Mouse (Mus musculus) embryonic facial prominence, embryonic 12.5 days (tissue): ENCODE data around the gene Nadsyn1. TPM values are rescaled to one million over a fixed set of nuclear protein-coding genes. Genes with fewer than 3 reads are reported as not detected.

ENCODE experiments used
- ATAC-seq: fragments of 200-750 bp; cut with Nextera tagmentation; 2 replicates; pipeline ENCODE4 v1.8.0; 2017; ENCODE audit not compliant: insufficient number of reproducible peaks, insufficient read depth, low FRiP score, low TSS enrichment
- H3K27ac ChIP-seq: fragments of 300-500 bp; sonication (generic); 2 replicates; pipeline ENCODE4 v1.5.1; 2016; ENCODE audit warnings: mild to moderate bottlenecking
- H3K27me3 ChIP-seq: fragments of 300-500 bp; sonication (generic); 2 replicates; pipeline ENCODE4 v1.6.1; 2016; ENCODE audit warnings: mild to moderate bottlenecking, moderate library complexity
- H3K36me3 ChIP-seq: fragments of 300-500 bp; sonication (generic); 2 replicates; pipeline ENCODE4 v1.6.1; 2016; ENCODE audit warnings: mild to moderate bottlenecking
- H3K4me1 ChIP-seq: fragments of 300-500 bp; sonication (generic); 2 replicates; pipeline ENCODE4 v1.6.1; 2016
- H3K4me2 ChIP-seq: fragments of 300-500 bp; sonication (generic); replicated peaks from 2 replicates; pipeline ENCODE4 v1.6.1; 2016; ENCODE audit warnings: mild to moderate bottlenecking, moderate library complexity
- H3K4me3 ChIP-seq: fragments of 300-500 bp; sonication (generic); 2 replicates; pipeline ENCODE4 v1.5.1; 2016; ENCODE audit warnings: mild to moderate bottlenecking
- H3K9ac ChIP-seq: fragments of 300-500 bp; sonication (generic); 2 replicates; pipeline ENCODE4 v1.6.1; 2016; ENCODE audit warnings: mild to moderate bottlenecking, moderate library complexity
- H3K9me3 ChIP-seq: fragments of 300-500 bp; sonication (generic); 2 replicates; pipeline ENCODE4 v1.6.1; 2016; ENCODE audit warnings: mild to moderate bottlenecking, moderate library complexity
- WGBS: fragments of 180-500 bp; shearing (Covaris S2); methylation state at CpG from one replicate; pipeline ENCODE4 v1.1.7; 2016; 5-methylcytosine and 5-hydroxymethylcytosine counted together
- polyA plus RNA-seq: library from polyadenylated mRNA; unstranded; fragments of >200 nt; fragmentation: Nextera tagmentation; extraction: Ambion mirVana; gene quantifications from 2 replicates; pipeline ENCODE4 v1.2.1, GENCODE M21; 2016

Gene Nadsyn1
- polyA plus RNA-seq, 1 experiment from 2014 or later: 7.7 TPM

GRCm38 (mm10) chr7:143764876-143765530 lies 57.6 kb downstream of the Nadsyn1 start:
- ATAC-seq: no peak
- no peak overlapping the region for H3K4me3 ChIP-seq
- 73% methylated on average over 19 of the region's 19 CpGs for WGBS

GRCm38 (mm10) chr7:143763794-143764193 lies 58.9 kb downstream of the Nadsyn1 start:
- Histone ChIP-seq H3K4me3 (no peak overlapping the region), H3K9me3 (no peaks in the 10 kb centered on the region), H3K9ac (no peak overlapping the region), H3K4me2 (no peak overlapping the region), H3K27me3 (peaks cover 29% of the 10 kb centered on the region), H3K36me3 (no peaks in the 10 kb centered on the region), H3K4me1 (no peaks in the 10 kb centered on the region), H3K27ac (no peak overlapping the region)
- ATAC-seq: no peak; the same call in 1 of the 2 replicates
- WGBS: 20% methylated on average over 3 of the region's 3 CpGs

More at GRCm38 (mm10) chr7:143764876-143765530, 57.6 kb downstream of the Nadsyn1 start:
- Histone ChIP-seq H3K4me1 (no peaks in the 10 kb centered on the region), H3K27me3 (peaks cover 25% of the 10 kb centered on the region; the same call in 1 of the 2 replicates), H3K9me3 (no peaks in the 10 kb centered on the region), H3K36me3 (no peaks in the 10 kb centered on the region), H3K9ac (no peak overlapping the region), H3K4me2 (no peak overlapping the region), H3K27ac (no peak overlapping the region)

GRCm38 (mm10) chr7:143758956-143759355 lies 63.7 kb downstream of the Nadsyn1 start:
- peaks cover 30% of the 10 kb centered on the region for H3K27me3 ChIP-seq
- WGBS: 70% methylated on average over 3 of the region's 3 CpGs
- no peak overlapping the region for H3K9ac ChIP-seq
- H3K36me3 ChIP-seq: no peaks in the 10 kb centered on the region
- H3K9me3 ChIP-seq: no peaks in the 10 kb centered on the region
- H3K27ac ChIP-seq: no peak overlapping the region
- no peak overlapping the region for H3K4me2 ChIP-seq
- no peak for ATAC-seq
- H3K4me1 ChIP-seq: peaks cover 10% of the 10 kb centered on the region
- H3K4me3 ChIP-seq: no peak overlapping the region

GRCm38 (mm10) chr7:143757696-143758095 lies 65.0 kb downstream of the Nadsyn1 start:
- Histone ChIP-seq H3K9me3 (no peaks in the 10 kb centered on the region), H3K27ac (no peak overlapping the region), H3K4me3 (no peak overlapping the region), H3K27me3 (peaks cover 30% of the 10 kb centered on the region), H3K9ac (no peak overlapping the region), H3K36me3 (no peaks in the 10 kb centered on the region), H3K4me1 (peaks cover 10% of the 10 kb centered on the region), H3K4me2 (0 out of 2 replicates have a peak overlapping the region, but pooled peaks have one; percentile 71)
- WGBS: 74% methylated on average over 3 of the region's 3 CpGs
- no peak for ATAC-seq

- Histone ChIP-seq H3K4me1 (peaks cover 10% of the 10 kb centered on the region), H3K4me2 (peak overlapping the region; percentile 71), H3K27ac (no peak overlapping the region), H3K27me3 (peaks cover 30% of the 10 kb centered on the region), H3K36me3 (no peaks in the 10 kb centered on the region), H3K9me3 (no peaks in the 10 kb centered on the region), H3K9ac (no peak overlapping the region), H3K4me3 (peak overlapping the region; percentile 37)
- WGBS: 1% methylated on average over 15 of the region's 15 CpGs
- peak; percentile 64 for ATAC-seq
These were observed 65.6 kb downstream of the Nadsyn1 start for GRCm38 (mm10) chr7:143757027-143757390.

GRCm38 (mm10) chr7:143756125-143757026 lies 66.3 kb downstream of the Nadsyn1 start, which contains the start of gene Osbpl5:
TSS of gene Osbpl5 (minus strand) at chr7:143756985.
- Histone ChIP-seq H3K27me3 (peaks cover 30% of the 10 kb centered on the region), H3K9me3 (no peaks in the 10 kb centered on the region), H3K27ac (no peak within 1 kb of the TSS), H3K4me3 (peak within 1 kb of the TSS; percentile 37), H3K36me3 (no peaks in the 10 kb centered on the region), H3K4me2 (peak within 1 kb of the TSS; percentile 71), H3K4me1 (peaks cover 10% of the 10 kb centered on the region), H3K9ac (peak within 1 kb of the TSS; percentile 43)
- 23% methylated on average over 22 of the region's 22 CpGs for WGBS
- peak; percentile 54 for ATAC-seq

GRCm38 (mm10) chr7:143755357-143756124 lies 67.1 kb downstream of the Nadsyn1 start:
- no peak for ATAC-seq
- Histone ChIP-seq H3K4me3 (no peak overlapping the region), H3K36me3 (no peaks in the 10 kb centered on the region), H3K9me3 (no peaks in the 10 kb centered on the region), H3K4me1 (peaks cover 10% of the 10 kb centered on the region), H3K27me3 (peaks cover 30% of the 10 kb centered on the region), H3K9ac (no peak overlapping the region), H3K4me2 (no peak overlapping the region), H3K27ac (no peak overlapping the region)
- 65% methylated on average over 9 of the region's 9 CpGs for WGBS

GRCm38 (mm10) chr7:143753990-143754715 lies 68.5 kb downstream of the Nadsyn1 start:
- Histone ChIP-seq H3K4me1 (peaks cover 10% of the 10 kb centered on the region), H3K9me3 (no peaks in the 10 kb centered on the region), H3K36me3 (no peaks in the 10 kb centered on the region), H3K4me2 (no peak overlapping the region), H3K27me3 (peaks cover 29% of the 10 kb centered on the region), H3K4me3 (no peak overlapping the region), H3K9ac (no peak overlapping the region), H3K27ac (no peak overlapping the region)
- ATAC-seq: no peak
- 43% methylated on average over 5 of the region's 5 CpGs for WGBS

GRCm38 (mm10) chr7:143752606-143753005 lies 70.0 kb downstream of the Nadsyn1 start:
- 87% methylated on average over 3 of the region's 3 CpGs for WGBS
- ATAC-seq: no peak
- H3K9me3 ChIP-seq: no peaks in the 10 kb centered on the region
- no peak overlapping the region for H3K27ac ChIP-seq
- H3K4me3 ChIP-seq: no peak overlapping the region
- peaks cover 19% of the 10 kb centered on the region for H3K27me3 ChIP-seq
- no peak overlapping the region for H3K4me2 ChIP-seq
- H3K9ac ChIP-seq: no peak overlapping the region
- no peaks in the 10 kb centered on the region for H3K36me3 ChIP-seq
- peaks cover 17% of the 10 kb centered on the region for H3K4me1 ChIP-seq

GRCm38 (mm10) chr7:143752056-143752455 lies 70.6 kb downstream of the Nadsyn1 start:
- H3K9ac ChIP-seq: no peak overlapping the region
- H3K27ac ChIP-seq: no peak overlapping the region
- H3K4me3 ChIP-seq: no peak overlapping the region
- peaks cover 13% of the 10 kb centered on the region for H3K4me1 ChIP-seq
- WGBS: 63% methylated on average over 4 of the region's 4 CpGs
- H3K9me3 ChIP-seq: no peaks in the 10 kb centered on the region
- H3K36me3 ChIP-seq: no peaks in the 10 kb centered on the region
- no peak overlapping the region for H3K4me2 ChIP-seq
- H3K27me3 ChIP-seq: peaks cover 19% of the 10 kb centered on the region
- no peak for ATAC-seq

GRCm38 (mm10) chr7:143751380-143751779 lies 71.3 kb downstream of the Nadsyn1 start:
- Histone ChIP-seq H3K36me3 (no peaks in the 10 kb centered on the region), H3K4me2 (no peak overlapping the region), H3K27ac (no peak overlapping the region), H3K27me3 (peaks cover 18% of the 10 kb centered on the region), H3K9me3 (no peaks in the 10 kb centered on the region), H3K9ac (no peak overlapping the region), H3K4me3 (no peak overlapping the region), H3K4me1 (peaks cover 8% of the 10 kb centered on the region)
- WGBS: 70% methylated on average over 1 of the region's 1 CpGs
- no peak for ATAC-seq
